Comparison of ENCODE assay signal across 32 mouse cellular contexts in the genomic region with DNA sequence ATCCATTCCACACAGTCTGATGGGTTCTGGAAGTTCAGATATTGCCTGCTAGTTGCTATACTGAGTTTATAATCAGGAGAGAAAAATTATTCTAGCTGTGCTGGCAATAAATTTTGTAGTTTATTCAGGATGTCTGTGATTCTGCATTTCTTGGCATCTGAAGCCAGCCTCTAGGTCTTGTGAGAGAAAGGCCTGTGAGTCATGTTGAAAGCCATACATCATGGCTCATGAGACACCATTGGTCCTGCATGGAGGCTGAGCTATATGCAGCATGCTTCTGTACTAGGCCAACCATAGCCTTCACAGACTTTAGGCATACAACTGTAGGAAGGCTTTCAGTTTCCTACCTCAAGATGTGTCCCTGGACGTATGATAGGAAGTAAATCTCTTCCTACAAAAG.
"Had no signal": no experiment of that assay in that cellular context is flagged by ENCODE, and none has a peak within 500 bp of the region (broad histone marks: within the 10 kb centered on the region; RNA-seq: fewer than 3 reads in every experiment).

No protein-coding gene starts in this region.

- H3K4me2 ChIP-seq: limb, embryonic 12.5 days; limb, embryonic 13.5 days; limb, embryonic 15.5 days; liver, embryonic 11.5 days; liver, embryonic 12.5 days; liver, embryonic 13.5 days; liver, embryonic 15.5 days; lung, embryonic 14.5 days; lung, embryonic 15.5 days; midbrain, embryonic 11.5 days; midbrain, embryonic 12.5 days; midbrain, embryonic 13.5 days; midbrain, embryonic 15.5 days; neural tube, embryonic 12.5 days had no signal

- DNase-seq: left cerebral cortex, postnatal 4 days; liver; liver, embryonic 13.5 days; liver, postnatal 0 days; lung, adult 18-20 months; lung, adult 2 months; lung, postnatal 10 days; lung, postnatal 14 days; lung, postnatal 36 days; lung, postnatal 4 days; midbrain, embryonic 14.5 days had no signal

- H3K4me3 ChIP-seq: limb, embryonic 10.5 days; limb, embryonic 12.5 days; limb, embryonic 13.5 days; limb, embryonic 15.5 days; liver, embryonic 12.5 days; liver, embryonic 13.5 days; liver, embryonic 15.5 days; lung, embryonic 15.5 days; megakaryocyte, embryonic 14.5 days; midbrain, embryonic 10.5 days; midbrain, embryonic 12.5 days; midbrain, embryonic 13.5 days; midbrain, embryonic 15.5 days; myocyte; neural tube, embryonic 12.5 days had no signal

- H3K9ac ChIP-seq: limb, embryonic 12.5 days; limb, embryonic 13.5 days; limb, embryonic 15.5 days; liver, embryonic 12.5 days; liver, embryonic 13.5 days; liver, embryonic 14.5 days; liver, embryonic 15.5 days; liver, postnatal 0 days; lung, embryonic 14.5 days; lung, embryonic 15.5 days; midbrain, embryonic 12.5 days; midbrain, embryonic 13.5 days; midbrain, embryonic 15.5 days; neural tube, embryonic 12.5 days had no signal

- H3K9me3 ChIP-seq: limb, embryonic 10.5 days; limb, embryonic 12.5 days; limb, embryonic 13.5 days; limb, embryonic 15.5 days; liver, embryonic 12.5 days; liver, embryonic 13.5 days; liver, embryonic 15.5 days; lung, embryonic 15.5 days; megakaryocyte, embryonic 14.5 days; midbrain, embryonic 10.5 days; midbrain, embryonic 12.5 days; midbrain, embryonic 13.5 days; midbrain, embryonic 15.5 days; neural tube, embryonic 12.5 days had no signal

- ATAC-seq: liver, embryonic 12.5 days; liver, postnatal 0 days; lung, postnatal 0 days; midbrain, embryonic 13.5 days; midbrain, embryonic 15.5 days; midbrain, embryonic 16.5 days had no signal

- H3K36me3 ChIP-seq: limb, embryonic 10.5 days; limb, embryonic 12.5 days; limb, embryonic 13.5 days; limb, embryonic 15.5 days; liver, embryonic 12.5 days; liver, embryonic 13.5 days; liver, embryonic 15.5 days; lung, embryonic 15.5 days; midbrain, embryonic 10.5 days; midbrain, embryonic 12.5 days; midbrain, embryonic 13.5 days; midbrain, embryonic 15.5 days; neural tube, embryonic 12.5 days had no signal

- H3K4me1 ChIP-seq: limb, embryonic 10.5 days; limb, embryonic 12.5 days; limb, embryonic 13.5 days; limb, embryonic 15.5 days; liver, embryonic 12.5 days; liver, embryonic 13.5 days; liver, embryonic 15.5 days; lung, embryonic 15.5 days; megakaryocyte, embryonic 14.5 days; midbrain, embryonic 10.5 days; midbrain, embryonic 12.5 days; midbrain, embryonic 13.5 days; midbrain, embryonic 15.5 days; neural tube, embryonic 12.5 days had no signal

- H3K27me3 ChIP-seq: limb, embryonic 12.5 days; limb, embryonic 13.5 days; limb, embryonic 15.5 days; liver, embryonic 12.5 days; liver, embryonic 13.5 days; liver, embryonic 15.5 days; lung, embryonic 15.5 days; megakaryocyte, embryonic 14.5 days; midbrain, embryonic 12.5 days; midbrain, embryonic 13.5 days; midbrain, embryonic 15.5 days; neural tube, embryonic 12.5 days had no signal

- H3K27ac ChIP-seq: limb, embryonic 10.5 days; limb, embryonic 12.5 days; limb, embryonic 13.5 days; limb, embryonic 15.5 days; liver, embryonic 12.5 days; liver, embryonic 13.5 days; liver, embryonic 14.5 days; liver, embryonic 15.5 days; lung, embryonic 15.5 days; macrophage; midbrain, embryonic 10.5 days; midbrain, embryonic 12.5 days; midbrain, embryonic 13.5 days; midbrain, embryonic 15.5 days; neural tube, embryonic 12.5 days had no signal
